Mouse (Mus musculus) neutrophil, adult 5-6 weeks (primary cell): Measurements from ENCODE around the gene Mfsd11. TPM values are rescaled to one million over a fixed set of nuclear protein-coding genes. Genes with fewer than 3 reads are reported as not detected.

Experiments
- ATAC-seq: fragments of 151-379, 151-347 bp; 2 replicates; pipeline ENCODE4 v1.8.0; 2017; ENCODE audit warnings: mild to moderate bottlenecking, moderate TSS enrichment; ENCODE audit not compliant: insufficient number of reproducible peaks, poor library complexity, low FRiP score, severe bottlenecking; ENCODE audit errors: extremely low read depth
- total RNA-seq: library from RNA; stranded (forward); fragments of 200-1000 nt; gene quantifications from 2 replicates; pipeline ENCODE4 v1.2.3, GENCODE M21; 2017

Mfsd11 gene
- total RNA-seq, 1 experiment from 2014 or later, result 9.8 TPM

DNA sequence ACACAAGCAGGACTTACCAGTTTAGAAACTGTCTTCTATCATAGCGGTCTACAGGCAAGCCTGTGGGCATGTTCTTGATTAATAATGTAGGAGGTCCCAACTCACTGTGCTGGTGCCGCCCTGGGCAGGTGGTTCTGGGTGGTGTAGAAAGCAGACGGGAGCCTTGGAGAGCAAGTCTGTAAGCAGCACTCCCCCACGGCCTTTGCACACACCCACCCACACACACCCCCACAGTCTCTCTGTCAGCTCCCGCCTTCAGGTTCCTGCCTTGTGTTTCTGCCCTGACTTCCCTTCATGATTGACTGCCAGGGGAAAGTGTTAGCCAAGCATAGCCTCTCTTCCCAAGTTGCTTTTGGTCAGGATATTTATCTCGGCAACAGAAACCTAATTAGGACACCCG is 65.1 kb downstream of the Mfsd11 start:
- no peak for ATAC-seq

GRCm38 (mm10) chr11:116918323-116919185 is 66.3 kb downstream of the Mfsd11 start, which contains the start of gene Mgat5b:
Gene Mgat5b (plus strand): TSS chr11:116918863.
- ATAC-seq, result peak; percentile 24

DNA sequence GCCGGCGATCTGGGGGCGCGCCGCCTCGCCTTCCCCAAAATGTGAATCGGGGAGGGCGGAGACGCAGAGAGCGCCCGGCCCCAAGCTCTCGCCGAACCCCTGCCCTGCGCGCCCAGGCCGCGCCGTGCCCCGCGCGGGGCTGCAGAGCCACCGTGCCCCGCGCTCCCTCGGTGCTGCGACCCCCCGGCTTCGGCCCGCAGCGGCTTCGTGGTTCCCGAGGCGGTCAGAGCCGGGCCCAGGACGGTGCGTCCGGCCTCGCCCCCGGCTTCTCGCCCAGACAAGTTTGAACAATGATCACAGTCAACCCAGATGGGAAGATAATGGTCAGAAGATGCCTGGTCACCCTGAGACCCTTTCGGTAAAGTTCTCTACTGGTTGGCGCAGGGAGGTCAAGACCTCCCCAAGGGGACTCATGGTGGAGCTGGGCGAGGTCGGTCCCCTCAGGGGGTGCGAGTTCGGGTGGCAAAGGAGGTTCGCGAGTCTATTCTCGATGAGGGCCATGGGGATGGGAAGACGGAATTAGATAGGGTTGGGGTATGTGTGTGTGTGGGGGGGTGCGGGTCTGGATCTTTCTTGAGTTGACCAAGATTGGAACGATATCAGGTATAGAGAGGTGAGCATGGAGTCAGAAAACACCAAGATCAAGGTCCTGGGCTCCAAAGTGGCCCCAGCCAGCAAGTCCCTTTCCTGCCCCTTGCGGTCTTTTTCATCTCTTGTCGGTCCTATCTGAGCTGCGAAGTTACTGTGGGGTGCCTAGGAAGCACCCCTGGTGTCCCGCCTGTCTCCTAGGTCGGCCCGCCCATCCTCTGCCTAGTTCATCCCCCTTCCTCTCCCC is 67.2 kb downstream of the Mfsd11 start:
- no peak for ATAC-seq

DNA sequence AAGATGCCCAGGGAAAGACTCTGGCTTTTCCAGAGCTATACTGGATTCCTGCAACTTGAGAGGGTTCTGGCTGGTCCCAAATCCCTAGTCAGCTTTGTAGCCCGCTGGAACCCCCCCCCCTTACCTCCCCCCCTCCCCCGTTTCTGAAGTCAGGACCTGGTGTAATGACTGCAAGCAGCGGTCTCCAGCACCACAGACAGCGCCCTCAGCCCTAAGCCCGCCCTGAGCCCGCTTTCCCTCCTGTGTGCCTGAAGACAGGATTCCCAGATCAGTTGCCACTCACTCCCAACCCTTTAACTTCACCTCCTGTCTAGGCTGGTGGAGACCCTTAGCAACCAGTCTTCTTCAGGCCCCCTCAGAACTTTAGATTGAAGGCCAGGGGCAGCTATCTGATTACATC is 68.5 kb downstream of the Mfsd11 start:
- ATAC-seq, result no peak

DNA sequence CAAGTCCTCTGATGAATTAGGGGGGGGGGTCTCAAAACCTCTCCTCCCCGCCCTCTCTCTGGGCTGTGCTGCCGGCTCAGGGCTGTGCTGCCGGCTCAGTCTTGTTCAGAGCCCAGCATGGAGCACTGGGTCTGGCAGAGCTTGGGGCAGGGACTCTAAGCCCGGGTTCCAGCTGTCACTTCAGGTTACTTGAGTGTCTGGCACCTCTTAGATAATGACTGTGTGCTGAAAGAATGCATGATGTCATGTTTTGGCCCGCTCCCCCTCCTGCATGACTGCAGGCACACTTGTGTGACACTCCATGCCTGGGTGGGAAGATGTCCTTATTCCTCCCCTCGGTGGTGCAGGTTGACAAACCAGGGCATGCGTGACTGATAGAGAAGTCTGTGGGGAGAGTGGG is 69.8 kb downstream of the Mfsd11 start:
- no peak for ATAC-seq

Other genes with a start within 250 kb of the Mfsd11 start
- 55.6 and 69.0 TPM in 2 replicates for gene Rhbdf2, start 225.4 kb upstream of the Mfsd11 start, total RNA-seq
- not detected in 2 replicates for gene Prcd, start 198.9 kb upstream of the Mfsd11 start, total RNA-seq
- 0.49 and 0.58 TPM in 2 replicates for gene Cygb, start 198.1 kb upstream of the Mfsd11 start, total RNA-seq
- 0.37 and 0.47 TPM in 2 replicates for gene St6galnac1, start 76.9 kb upstream of the Mfsd11 start, total RNA-seq
- 0.74 TPM in 1 of 2 replicates, not detected in the other for gene Mxra7, start 24.4 kb upstream of the Mfsd11 start, total RNA-seq
- 74.9 and 78.8 TPM in 2 replicates for gene Mettl23, start 9.2 kb upstream of the Mfsd11 start, total RNA-seq
- gene Jmjd6, start 9.0 kb upstream of the Mfsd11 start, total RNA-seq, result 66.5 and 70.1 TPM in 2 replicates
- 214 and 227 TPM in 2 replicates for gene Srsf2, start 654 bp downstream of the Mfsd11 start, total RNA-seq
- gene Mgat5b, start 66.4 kb downstream of the Mfsd11 start, total RNA-seq, result not detected in 2 replicates